Mouse (Mus musculus): ENCODE data around the gene Idnk. TPM values are rescaled to one million over a fixed set of nuclear protein-coding genes. Genes with fewer than 3 reads are reported as not detected.

The Idnk gene
- total and polyA plus RNA-seq, 3 experiments, result 29.5 to 50.3 TPM; not detected in 1

GRCm38 (mm10) chr13:58197981-58198640 lies 40.7 kb downstream of the Idnk start:
- Histone ChIP-seq H3K4me1 (ENCODE audit: control insufficient read depth in 1 of 2, insufficient read depth in 2 of 2, low read length in 2 of 2) (peaks cover 13 to 16% of the 10 kb centered on the region in 2 experiments), H3K79me2 (ENCODE audit: control insufficient read depth, insufficient read depth, low read length, poor library complexity) (peaks cover 41% of the 10 kb centered on the region), H3K27me3 (ENCODE audit: control insufficient read depth in 1 of 2, insufficient read depth in 2 of 2, low read length in 2 of 2) (no peaks in the 10 kb centered on the region), H3K4me3 (ENCODE audit: control insufficient read depth in 1 of 2, insufficient read depth in 1 of 2, low read depth in 2 of 2, low read length in 2 of 2) (no peak overlapping the region), H3K27ac (ENCODE audit: control insufficient read depth, low read depth, low read length) (no peak overlapping the region), H3K9me3 (replicated peaks; ENCODE audit: insufficient read depth, low read length) (no peaks in the 10 kb centered on the region), H3K36me3 (ENCODE audit: control insufficient read depth in 1 of 2, insufficient read depth in 2 of 2, low read length in 2 of 2) (peaks cover 14 to 20% of the 10 kb centered on the region in 2 experiments), H3K9ac (ENCODE audit: control insufficient read depth, low read depth, low read length, poor library complexity, severe bottlenecking) (no peak overlapping the region)
- DNase-seq (ENCODE audit: low read depth, low spot score), result no peak
- TF ChIP-seq SIN3A (IDR thresholded peaks at IDR 0.05; ENCODE audit: low read length) (no peak), POLR2AphosphoS5 (IDR thresholded peaks at IDR 0.05; ENCODE audit: borderline replicate concordance, low read depth, low read length) (no peak), TCF12 (IDR thresholded peaks at IDR 0.05; ENCODE audit: low read depth, low read length) (no peak), JUND (IDR thresholded peaks at IDR 0.05; ENCODE audit: low read depth, low read length) (no peak), HCFC1 (IDR thresholded peaks at IDR 0.05; ENCODE audit: low read depth, low read length) (no peak), POLR2AphosphoS2 (IDR thresholded peaks at IDR 0.05; ENCODE audit: low read length) (no peak), CHD1 (IDR thresholded peaks at IDR 0.05; ENCODE audit: low read depth, low read length) (no peak), MAZ (IDR thresholded peaks at IDR 0.05; ENCODE audit: low read depth, low read length) (no peak), E2F4 (IDR thresholded peaks at IDR 0.05; ENCODE audit: borderline replicate concordance, low read depth, low read length) (no peak), ETS1 (IDR thresholded peaks at IDR 0.05; ENCODE audit: low read depth, low read length) (no peak), RCOR1 (IDR thresholded peaks at IDR 0.05; ENCODE audit: low read depth, low read length) (no peak), UBTF (IDR thresholded peaks at IDR 0.05; ENCODE audit: borderline replicate concordance, insufficient read depth, low read depth, low read length) (no peak), SMC3 (IDR thresholded peaks at IDR 0.05; ENCODE audit: low read depth, low read length) (no peak), GABPA (IDR thresholded peaks at IDR 0.05; ENCODE audit: low read depth, low read length) (no peak)

GRCm38 (mm10) chr13:58201343-58201742 lies 43.9 kb downstream of the Idnk start:
- peak; percentile 57 for DNase-seq (ENCODE audit: low read depth, low spot score)
- Histone ChIP-seq H3K27ac (ENCODE audit: control insufficient read depth, low read depth, low read length) (no peak overlapping the region), H3K36me3 (ENCODE audit: control insufficient read depth in 1 of 2, insufficient read depth in 2 of 2, low read length in 2 of 2) (peaks cover 9 to 31% of the 10 kb centered on the region in 2 experiments), H3K27me3 (ENCODE audit: control insufficient read depth in 1 of 2, insufficient read depth in 2 of 2, low read length in 2 of 2) (no peaks in the 10 kb centered on the region), H3K9ac (ENCODE audit: control insufficient read depth, low read depth, low read length, poor library complexity, severe bottlenecking) (no peak overlapping the region), H3K4me3 (ENCODE audit: control insufficient read depth in 1 of 2, insufficient read depth in 1 of 2, low read depth in 2 of 2, low read length in 2 of 2) (no peak overlapping the region), H3K4me1 (ENCODE audit: control insufficient read depth in 1 of 2, insufficient read depth in 2 of 2, low read length in 2 of 2) (peaks cover 19 to 21% of the 10 kb centered on the region in 2 experiments), H3K9me3 (replicated peaks; ENCODE audit: insufficient read depth, low read length) (no peaks in the 10 kb centered on the region), H3K79me2 (ENCODE audit: control insufficient read depth, insufficient read depth, low read length, poor library complexity) (peaks cover 71% of the 10 kb centered on the region)
- TF ChIP-seq TCF12 (IDR thresholded peaks at IDR 0.05; ENCODE audit: low read depth, low read length), result peak; percentile 24; the same call in 1 of the 2 replicates
- no peak for TF ChIP-seq MAZ (IDR thresholded peaks at IDR 0.05; ENCODE audit: low read depth, low read length)
- no peak for TF ChIP-seq GABPA (IDR thresholded peaks at IDR 0.05; ENCODE audit: low read depth, low read length)
- no peak for TF ChIP-seq CHD2 (IDR thresholded peaks at IDR 0.05; ENCODE audit: low read length)
- TF ChIP-seq TAL1 (IDR thresholded peaks at IDR 0.05; ENCODE audit: low read length), result peak; percentile 46
- TF ChIP-seq TBP (IDR thresholded peaks at IDR 0.05; ENCODE audit: low read depth, low read length), result no peak
- no peak for TF ChIP-seq SMC3 (IDR thresholded peaks at IDR 0.05; ENCODE audit: low read depth, low read length)
- TF ChIP-seq MXI1 (IDR thresholded peaks at IDR 0.05; ENCODE audit: low read depth, low read length), result peak; percentile 38; the same call in 1 of the 2 replicates
- peak; percentile 22 to 27; a peak in 3 of 4 replicates for TF ChIP-seq EP300 (IDR thresholded peaks at IDR 0.05; ENCODE audit: low read depth in 1 of 2, low read length in 2 of 2)
- TF ChIP-seq MEF2A (IDR thresholded peaks at IDR 0.05; ENCODE audit: extremely low read depth, insufficient replicate concordance, low read depth, low read length, poor library complexity, severe bottlenecking), result no peak
- TF ChIP-seq MAFK (IDR thresholded peaks at IDR 0.05; ENCODE audit: borderline replicate concordance, low read depth, low read length), result no peak
- TF ChIP-seq MAX (IDR thresholded peaks at IDR 0.05; ENCODE audit: low read length), result 0 out of 2 replicates have a peak, but pooled peaks have one; percentile 26
- TF ChIP-seq NRF1 (IDR thresholded peaks at IDR 0.05; ENCODE audit: insufficient read depth, low read depth, low read length, poor library complexity, severe bottlenecking), result no peak
- no peak for TF ChIP-seq ZKSCAN1 (IDR thresholded peaks at IDR 0.05; ENCODE audit: low read depth, low read length)
- no peak for TF ChIP-seq CTCF (IDR thresholded peaks at IDR 0.05 in 2 of 3, conservative IDR thresholded peaks at IDR 0.05 in 1 of 3; ENCODE audit: control insufficient read depth in 1 of 3, insufficient read depth in 1 of 3, low read depth in 2 of 3, low read length in 3 of 3, poor library complexity in 1 of 3, severe bottlenecking in 1 of 3)

All from MEL (cell line).